Mouse (Mus musculus): ENCODE measurements around the gene Olfr433. TPM values are rescaled to one million over a fixed set of nuclear protein-coding genes. Genes with fewer than 3 reads are reported as not detected.
"Not testable (repeated sequence)": the region's sequence is repeated elsewhere in the genome, so short reads cannot be mapped to it uniquely, and the experiment has no call there.

Olfr433 gene
- polyA plus RNA-seq, 1 experiment from 2014 or later, result not detected

GRCm38 (mm10) chr1:174049357-174049756 lies 8.9 kb downstream of the Olfr433 start:
- H3K4me3 ChIP-seq (replicated peaks); H3K27ac ChIP-seq (replicated peaks); H3K4me1 ChIP-seq; H3K9ac ChIP-seq; H3K9me3 ChIP-seq (replicated peaks); H3K4me2 ChIP-seq (replicated peaks); H3K27me3 ChIP-seq; H3K36me3 ChIP-seq; ATAC-seq (ENCODE audit: insufficient number of reproducible peaks, low FRiP score, low TSS enrichment, low read depth): not testable (repeated sequence)
- 72% methylated on average over 4 of the region's 4 CpGs for WGBS

- WGBS, result 88% methylated on average over 4 of the region's 4 CpGs
- Histone ChIP-seq H3K9ac (no peak overlapping the region), H3K4me2 (replicated peaks) (no peak overlapping the region), H3K4me3 (replicated peaks) (no peak overlapping the region), H3K27me3 (no peaks in the 10 kb centered on the region), H3K9me3 (replicated peaks) (no peaks in the 10 kb centered on the region), H3K27ac (replicated peaks) (no peak overlapping the region), H3K36me3 (no peaks in the 10 kb centered on the region), H3K4me1 (no peaks in the 10 kb centered on the region)
- no peak for ATAC-seq (ENCODE audit: insufficient number of reproducible peaks, low FRiP score, low TSS enrichment, low read depth)
Measured at GRCm38 (mm10) chr1:174050532-174050931, 10.0 kb downstream of the Olfr433 start.

- Histone ChIP-seq H3K4me3 (replicated peaks) (no peak overlapping the region), H3K9ac (no peak overlapping the region), H3K27ac (replicated peaks) (no peak overlapping the region), H3K27me3 (no peaks in the 10 kb centered on the region), H3K9me3 (replicated peaks) (no peaks in the 10 kb centered on the region), H3K4me1 (no peaks in the 10 kb centered on the region), H3K36me3 (no peaks in the 10 kb centered on the region), H3K4me2 (replicated peaks) (no peak overlapping the region)
- ATAC-seq (ENCODE audit: insufficient number of reproducible peaks, low FRiP score, low TSS enrichment, low read depth), result no peak
- WGBS, result 85% methylated on average over 4 of the region's 4 CpGs
Measured at GRCm38 (mm10) chr1:174051515-174051914, 11.0 kb downstream of the Olfr433 start.

- Histone ChIP-seq H3K27ac (replicated peaks) (no peak overlapping the region), H3K4me2 (replicated peaks) (no peak overlapping the region), H3K4me1 (no peaks in the 10 kb centered on the region), H3K4me3 (replicated peaks) (no peak overlapping the region), H3K27me3 (no peaks in the 10 kb centered on the region), H3K36me3 (no peaks in the 10 kb centered on the region), H3K9me3 (replicated peaks) (no peaks in the 10 kb centered on the region), H3K9ac (no peak overlapping the region)
- 78% methylated on average over 5 of the region's 5 CpGs for WGBS
- ATAC-seq (ENCODE audit: insufficient number of reproducible peaks, low FRiP score, low TSS enrichment, low read depth), result no peak
Measured at GRCm38 (mm10) chr1:174051931-174052536, 11.5 kb downstream of the Olfr433 start.

- H3K9ac ChIP-seq, result no peak overlapping the region
- H3K4me3 ChIP-seq (replicated peaks), result no peak overlapping the region
- no peaks in the 10 kb centered on the region for H3K36me3 ChIP-seq
- H3K9me3 ChIP-seq (replicated peaks), result no peaks in the 10 kb centered on the region
- H3K4me2 ChIP-seq (replicated peaks), result no peak overlapping the region
- no peaks in the 10 kb centered on the region for H3K4me1 ChIP-seq
- 75% methylated on average over 3 of the region's 3 CpGs for WGBS
- H3K27me3 ChIP-seq, result no peaks in the 10 kb centered on the region
- no peak overlapping the region for H3K27ac ChIP-seq (replicated peaks)
- ATAC-seq (ENCODE audit: insufficient number of reproducible peaks, low FRiP score, low TSS enrichment, low read depth), result no peak
Measured at GRCm38 (mm10) chr1:174052981-174053380, 12.5 kb downstream of the Olfr433 start.

- Histone ChIP-seq H3K9me3 (replicated peaks) (no peaks in the 10 kb centered on the region), H3K27me3 (no peaks in the 10 kb centered on the region), H3K4me2 (replicated peaks) (no peak overlapping the region), H3K4me1 (no peaks in the 10 kb centered on the region), H3K36me3 (no peaks in the 10 kb centered on the region), H3K27ac (replicated peaks) (no peak overlapping the region), H3K4me3 (replicated peaks) (no peak overlapping the region), H3K9ac (no peak overlapping the region)
- WGBS, result 76% methylated on average over 2 of the region's 2 CpGs
- ATAC-seq (ENCODE audit: insufficient number of reproducible peaks, low FRiP score, low TSS enrichment, low read depth), result no peak
Measured at GRCm38 (mm10) chr1:174055248-174055647, 14.7 kb downstream of the Olfr433 start.

GRCm38 (mm10) chr1:174066305-174066704 lies 25.8 kb downstream of the Olfr433 start, which contains the start of gene Olfr430:
TSS of gene Olfr430 (plus strand) at chr1:174066605.
- H3K36me3 ChIP-seq, result no peaks in the 10 kb centered on the region
- H3K27me3 ChIP-seq, result no peaks in the 10 kb centered on the region
- no peak within 1 kb of the TSS for H3K9ac ChIP-seq
- ATAC-seq (ENCODE audit: insufficient number of reproducible peaks, low FRiP score, low TSS enrichment, low read depth), result no peak
- H3K4me1 ChIP-seq, result no peaks in the 10 kb centered on the region
- 80% methylated on average over 3 of the region's 3 CpGs for WGBS
- H3K4me2 ChIP-seq (replicated peaks), result no peak within 1 kb of the TSS
- no peak within 1 kb of the TSS for H3K27ac ChIP-seq (replicated peaks)
- no peak within 1 kb of the TSS for H3K4me3 ChIP-seq (replicated peaks)
- no peaks in the 10 kb centered on the region for H3K9me3 ChIP-seq (replicated peaks)

GRCm38 (mm10) chr1:174084031-174084430 lies 43.5 kb downstream of the Olfr433 start, which contains the start of gene Olfr429:
TSS of gene Olfr429 (plus strand) at chr1:174084331.
- no peak for ATAC-seq (ENCODE audit: insufficient number of reproducible peaks, low FRiP score, low TSS enrichment, low read depth)
- WGBS, result 91% methylated on average over 2 of the region's 2 CpGs

More at GRCm38 (mm10) chr1:174084031-174084430, 43.5 kb downstream of the Olfr433 start, which contains the start of gene Olfr429:
- Histone ChIP-seq H3K4me3 (replicated peaks) (no peak within 1 kb of the TSS), H3K4me2 (replicated peaks) (no peak within 1 kb of the TSS), H3K9me3 (replicated peaks) (no peaks in the 10 kb centered on the region), H3K27me3 (no peaks in the 10 kb centered on the region), H3K9ac (no peak within 1 kb of the TSS), H3K4me1 (no peaks in the 10 kb centered on the region), H3K27ac (replicated peaks) (no peak within 1 kb of the TSS), H3K36me3 (no peaks in the 10 kb centered on the region)

Other genes with a start within 250 kb of the Olfr433 start
- gene Ifi211, start 127.7 kb upstream of the Olfr433 start, polyA plus RNA-seq (2015; fragmentation: Nextera tagmentation; extraction: Ambion mirVana), result 0.66 and 1.5 TPM in 2 replicates
- 2.0 and 2.9 TPM in 2 replicates for gene Mndal, start 98.2 kb upstream of the Olfr433 start, polyA plus RNA-seq (2015; fragmentation: Nextera tagmentation; extraction: Ambion mirVana)
- gene Ifi203, start 98.0 kb upstream of the Olfr433 start, polyA plus RNA-seq (2015; fragmentation: Nextera tagmentation; extraction: Ambion mirVana), result 0.85 and 1.3 TPM in 2 replicates
- gene Ifi202b, start 58.0 kb upstream of the Olfr433 start, polyA plus RNA-seq (2015; fragmentation: Nextera tagmentation; extraction: Ambion mirVana), result 2.7 and 3.0 TPM in 2 replicates
- 0.16 and 0.62 TPM in 2 replicates for gene Ifi205, start 8.9 kb upstream of the Olfr433 start, polyA plus RNA-seq (2015; fragmentation: Nextera tagmentation; extraction: Ambion mirVana)
- not detected in 2 replicates for gene Olfr432, start 8.5 kb downstream of the Olfr433 start, polyA plus RNA-seq (2015; fragmentation: Nextera tagmentation; extraction: Ambion mirVana)
- 0.23 and 0.28 TPM in 2 replicates for gene Olfr430, start 25.9 kb downstream of the Olfr433 start, polyA plus RNA-seq (2015; fragmentation: Nextera tagmentation; extraction: Ambion mirVana)
- 0.11 and 0.17 TPM in 2 replicates for gene Olfr429, start 43.6 kb downstream of the Olfr433 start, polyA plus RNA-seq (2015; fragmentation: Nextera tagmentation; extraction: Ambion mirVana)
- not detected in 2 replicates for gene Olfr427, start 56.2 kb downstream of the Olfr433 start, polyA plus RNA-seq (2015; fragmentation: Nextera tagmentation; extraction: Ambion mirVana)
- 0.17 and 0.24 TPM in 2 replicates for gene Olfr231, start 80.5 kb downstream of the Olfr433 start, polyA plus RNA-seq (2015; fragmentation: Nextera tagmentation; extraction: Ambion mirVana)
- 0.13 and 0.19 TPM in 2 replicates for gene Olfr424, start 90.8 kb downstream of the Olfr433 start, polyA plus RNA-seq (2015; fragmentation: Nextera tagmentation; extraction: Ambion mirVana)
- gene Olfr420, start 114.9 kb downstream of the Olfr433 start, polyA plus RNA-seq (2015; fragmentation: Nextera tagmentation; extraction: Ambion mirVana), result 0.11 and 0.15 TPM in 2 replicates
- 0.17 and 0.24 TPM in 2 replicates for gene Spta1, start 132.1 kb downstream of the Olfr433 start, polyA plus RNA-seq (2015; fragmentation: Nextera tagmentation; extraction: Ambion mirVana)
- gene Olfr419, start 211.4 kb downstream of the Olfr433 start, polyA plus RNA-seq (2015; fragmentation: Nextera tagmentation; extraction: Ambion mirVana), result 0.46 and 0.53 TPM in 2 replicates